Comparison of ENCODE assay signal across 24 mouse cellular contexts in genomic region chr6:31183127-31183526, GRCm38 (mm10).
DNase-seq lines count a peak whose midpoint lies in the region; ATAC-seq and TF ChIP-seq lines count a peak whose summit lies in the region.
"Had no signal": no experiment of that assay in that cellular context is flagged by ENCODE, and none has a peak within 500 bp of the region (broad histone marks: within the 10 kb centered on the region; RNA-seq: fewer than 3 reads in every experiment).

No protein-coding gene starts in this region.

- no peak for TF ChIP-seq CTCF in liver, postnatal 0 days (IDR thresholded peaks at IDR 0.05; ENCODE audit: low read depth)

- H3K4me1 ChIP-seq in liver, embryonic 11.5 days (replicated peaks; ENCODE audit: control insufficient read depth, insufficient read depth, low read length) = peaks cover 10% of the 10 kb centered on the region; the same call in 1 of the 2 replicates
- no peaks in the 10 kb centered on the region for H3K4me1 ChIP-seq in liver, postnatal 0 days (ENCODE audit: insufficient read depth)
- H3K4me1 ChIP-seq in forebrain, embryonic 15.5 days = peaks cover 4% of the 10 kb centered on the region; the same call in 1 of the 2 replicates
- H3K4me1 ChIP-seq in hindbrain, embryonic 10.5 days (replicated peaks) = no peaks in the 10 kb centered on the region; the same call in 1 of the 2 replicates
- H3K4me1 ChIP-seq: embryonic facial prominence, embryonic 12.5 days; limb, embryonic 15.5 days; midbrain, embryonic 13.5 days had no signal

- H3K4me3 ChIP-seq in liver, embryonic 11.5 days (ENCODE audit: low read depth, low read length) = no peak overlapping the region
- H3K4me3 ChIP-seq in liver, postnatal 0 days (ENCODE audit: low read depth, low read length) = no peak overlapping the region
- no peak overlapping the region for H3K4me3 ChIP-seq in forebrain, embryonic 15.5 days
- no peak overlapping the region for H3K4me3 ChIP-seq in hindbrain, embryonic 10.5 days
- H3K4me3 ChIP-seq: embryonic facial prominence, embryonic 12.5 days; erythroblast, embryonic 14.5 days; limb, embryonic 15.5 days; midbrain, embryonic 13.5 days had no signal

- H3K4me2 ChIP-seq in liver, embryonic 11.5 days = peak overlapping the region; percentile 3
- no peak overlapping the region for H3K4me2 ChIP-seq in liver, postnatal 0 days (ENCODE audit: low read depth, low read length)
- no peak overlapping the region for H3K4me2 ChIP-seq in forebrain, embryonic 15.5 days (replicated peaks)
- H3K4me2 ChIP-seq: embryonic facial prominence, embryonic 12.5 days; limb, embryonic 15.5 days; midbrain, embryonic 13.5 days had no signal

- ATAC-seq in liver, embryonic 11.5 days (replicated peaks; ENCODE audit: low FRiP score) = peak; percentile 90
- peak; percentile 47; the same call in 1 of the 2 replicates for ATAC-seq in liver, postnatal 0 days
- no peak for ATAC-seq in forebrain, embryonic 15.5 days (replicated peaks)
- ATAC-seq: forebrain, embryonic 14.5 days; hindbrain, embryonic 16.5 days; intestine, postnatal 0 days; midbrain, embryonic 13.5 days had no signal

- no peaks in the 10 kb centered on the region for H3K27me3 ChIP-seq in liver, embryonic 11.5 days (replicated peaks; ENCODE audit: control insufficient read depth, insufficient read depth, low read length)
- H3K27me3 ChIP-seq in liver, postnatal 0 days (ENCODE audit: insufficient read depth, low read length) = no peaks in the 10 kb centered on the region
- no peaks in the 10 kb centered on the region for H3K27me3 ChIP-seq in forebrain, embryonic 15.5 days
- 0 out of 2 replicates have a peak, but pooled peaks cover 3% of the 10 kb centered on the region for H3K27me3 ChIP-seq in hindbrain, embryonic 10.5 days (ENCODE audit: insufficient read depth, poor library complexity, severe bottlenecking)
- H3K27me3 ChIP-seq: embryonic facial prominence, embryonic 12.5 days; midbrain, embryonic 13.5 days had no signal

- 14% methylated on average over 5 of the region's 5 CpGs for WGBS in liver, embryonic 11.5 days
- 42% methylated on average over 5 of the region's 5 CpGs for WGBS in liver, postnatal 0 days (ENCODE audit: insufficient replicate concordance)
- 39% methylated on average over 5 of the region's 5 CpGs for WGBS in forebrain, embryonic 15.5 days
- whole genome bisulfite sequencing in hindbrain, embryonic 10.5 days = 57% methylated on average over 5 of the region's 5 CpGs

- H3K27ac ChIP-seq in liver, embryonic 11.5 days (ENCODE audit: low read depth, low read length) = 0 out of 2 replicates have a peak overlapping the region, but pooled peaks have one; percentile 15
- H3K27ac ChIP-seq in liver, postnatal 0 days (ENCODE audit: low read depth) = no peak overlapping the region
- H3K27ac ChIP-seq in forebrain, embryonic 15.5 days (replicated peaks) = no peak overlapping the region
- no peak overlapping the region for H3K27ac ChIP-seq in hindbrain, embryonic 10.5 days
- H3K27ac ChIP-seq: embryonic facial prominence, embryonic 12.5 days; limb, embryonic 15.5 days; midbrain, embryonic 13.5 days had no signal

- peak; percentile 41 for DNase-seq in c-Kit-positive CD71-positive TER-119-negative erythroid progenitor cells, embryonic 14.5 days (ENCODE audit: low read depth)
- peak; percentile 51 for DNase-seq in c-Kit-positive CD71-positive TER-119-positive erythroid progenitor cells, embryonic 14.5 days (ENCODE audit: low spot score)
- DNase-seq in liver, embryonic 11.5 days (ENCODE audit: low spot score) = no peak
- DNase-seq in liver, postnatal 0 days = no peak
- DNase-seq in spleen, postnatal 14 days (ENCODE audit: low spot score in 2 of 2) = no peak
- DNase-seq in hindbrain, embryonic 10.5 days (ENCODE audit: low spot score) = no peak
- DNase-seq: adrenal gland, adult 2 months; cerebellum, adult 18-20 months; cerebellum, postnatal 14 days; gastrocnemius, postnatal 25 days; heart, adult 18-20 months; heart, postnatal 36 days; kidney, postnatal 36 days; layer of hippocampus, adult 9-11 months; lung, postnatal 10 days; thymus, postnatal 14 days had no signal

- no peaks in the 10 kb centered on the region; the same call in 1 of the 2 replicates for H3K9me3 ChIP-seq in liver, embryonic 11.5 days (ENCODE audit: control insufficient read depth, low read length)
- H3K9me3 ChIP-seq in liver, postnatal 0 days (ENCODE audit: low read length) = no peaks in the 10 kb centered on the region
- no peaks in the 10 kb centered on the region for H3K9me3 ChIP-seq in forebrain, embryonic 15.5 days
- H3K9me3 ChIP-seq in hindbrain, embryonic 10.5 days = no peaks in the 10 kb centered on the region
- H3K9me3 ChIP-seq: embryonic facial prominence, embryonic 12.5 days; limb, embryonic 15.5 days; midbrain, embryonic 13.5 days had no signal

- no peak overlapping the region for H3K9ac ChIP-seq in liver, embryonic 11.5 days (ENCODE audit: low read depth, low read length)
- no peak overlapping the region for H3K9ac ChIP-seq in liver, postnatal 0 days (replicated peaks)
- no peak overlapping the region for H3K9ac ChIP-seq in forebrain, embryonic 15.5 days (replicated peaks)
- H3K9ac ChIP-seq: embryonic facial prominence, embryonic 12.5 days; limb, embryonic 15.5 days; midbrain, embryonic 13.5 days had no signal

- peak; percentile 52; the same call in 1 of the 2 replicates for TF ChIP-seq EP300 in liver, postnatal 0 days (IDR thresholded peaks at IDR 0.05; ENCODE audit: low read depth)

- H3K36me3 ChIP-seq in liver, embryonic 11.5 days (ENCODE audit: control insufficient read depth, insufficient read depth, low read length) = no peaks in the 10 kb centered on the region
- H3K36me3 ChIP-seq in liver, postnatal 0 days (replicated peaks; ENCODE audit: insufficient read depth, low read length) = no peaks in the 10 kb centered on the region
- H3K36me3 ChIP-seq in forebrain, embryonic 15.5 days = no peaks in the 10 kb centered on the region
- no peaks in the 10 kb centered on the region for H3K36me3 ChIP-seq in hindbrain, embryonic 10.5 days
- H3K36me3 ChIP-seq: embryonic facial prominence, embryonic 12.5 days; limb, embryonic 15.5 days; midbrain, embryonic 13.5 days had no signal

Comparison
In these comparisons a context has a peak if more than half of its experiments do, and no peak if none do; other contexts are left out.
1. DNase-seq: peak in c-Kit-positive CD71-positive TER-119-negative erythroid progenitor cells, embryonic 14.5 days (single experiment) and c-Kit-positive CD71-positive TER-119-positive erythroid progenitor cells, embryonic 14.5 days (single experiment); none in liver, embryonic 11.5 days (single experiment), liver, postnatal 0 days (single experiment), spleen, postnatal 14 days (0 of 2) and hindbrain, embryonic 10.5 days (single experiment).